Mouse (Mus musculus): ENCODE measurements around the gene Batf. TPM values are rescaled to one million over a fixed set of nuclear protein-coding genes. Genes with fewer than 3 reads are reported as not detected.

Gene Batf
- polyA plus RNA-seq, 2 experiments, result 3.6 to 3.7 TPM

DNA sequence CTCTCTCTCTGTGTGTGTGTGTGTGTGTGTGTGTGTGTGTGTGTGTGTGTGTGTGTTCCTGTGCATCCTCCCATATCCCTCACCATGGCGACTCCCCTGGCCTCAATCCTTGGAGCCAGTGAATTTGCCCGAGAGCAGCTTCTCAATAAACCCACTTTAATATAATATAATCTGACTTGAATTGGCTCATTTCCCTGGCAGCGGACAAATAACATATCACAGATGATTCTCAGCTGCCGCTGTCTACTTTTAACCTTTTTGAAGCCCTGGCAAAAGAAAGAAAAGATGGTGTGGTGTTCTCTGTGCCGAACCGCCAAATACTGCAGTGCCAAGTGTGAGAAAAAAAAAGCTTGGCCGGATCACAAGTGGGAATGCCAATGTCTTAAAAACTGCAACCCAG lies 41.7 kb downstream of the Batf start:
- H3K27ac ChIP-seq, result no peak overlapping the region
- 72% methylated on average over 7 of the region's 7 CpGs for WGBS (ENCODE audit: insufficient replicate concordance)
- 0 out of 4 replicates have a peak, but pooled peaks cover 0 to 1% of the 10 kb centered on the region in 2 experiments for H3K4me1 ChIP-seq (replicated peaks; ENCODE audit: control insufficient read depth in 2 of 2, insufficient read depth in 2 of 2, low read length in 1 of 2)
- H3K4me2 ChIP-seq (ENCODE audit: low read depth), result no peak overlapping the region
- no peaks in the 10 kb centered on the region for H3K27me3 ChIP-seq (ENCODE audit: control insufficient read depth, insufficient read depth, low read length)
- no peak overlapping the region for H3K9ac ChIP-seq (replicated peaks)
- DNase-seq (ENCODE audit: low read depth in 3 of 3, low spot score in 3 of 3) (no peak), ATAC-seq (ENCODE audit: insufficient read depth) (no peak)
- H3K9me3 ChIP-seq (ENCODE audit: control insufficient read depth, low read length), result no peaks in the 10 kb centered on the region
- no peaks in the 10 kb centered on the region for H3K36me3 ChIP-seq (replicated peaks; ENCODE audit: control insufficient read depth, insufficient read depth, low read depth)
- no peak overlapping the region for H3K4me3 ChIP-seq (ENCODE audit: insufficient read depth in 1 of 2, low read depth in 2 of 2, low read length in 2 of 2)
- TF ChIP-seq EP300 (IDR thresholded peaks at IDR 0.05; ENCODE audit: low read depth) (no peak), CTCF (IDR thresholded peaks at IDR 0.05; ENCODE audit: low read depth) (no peak)

DNA sequence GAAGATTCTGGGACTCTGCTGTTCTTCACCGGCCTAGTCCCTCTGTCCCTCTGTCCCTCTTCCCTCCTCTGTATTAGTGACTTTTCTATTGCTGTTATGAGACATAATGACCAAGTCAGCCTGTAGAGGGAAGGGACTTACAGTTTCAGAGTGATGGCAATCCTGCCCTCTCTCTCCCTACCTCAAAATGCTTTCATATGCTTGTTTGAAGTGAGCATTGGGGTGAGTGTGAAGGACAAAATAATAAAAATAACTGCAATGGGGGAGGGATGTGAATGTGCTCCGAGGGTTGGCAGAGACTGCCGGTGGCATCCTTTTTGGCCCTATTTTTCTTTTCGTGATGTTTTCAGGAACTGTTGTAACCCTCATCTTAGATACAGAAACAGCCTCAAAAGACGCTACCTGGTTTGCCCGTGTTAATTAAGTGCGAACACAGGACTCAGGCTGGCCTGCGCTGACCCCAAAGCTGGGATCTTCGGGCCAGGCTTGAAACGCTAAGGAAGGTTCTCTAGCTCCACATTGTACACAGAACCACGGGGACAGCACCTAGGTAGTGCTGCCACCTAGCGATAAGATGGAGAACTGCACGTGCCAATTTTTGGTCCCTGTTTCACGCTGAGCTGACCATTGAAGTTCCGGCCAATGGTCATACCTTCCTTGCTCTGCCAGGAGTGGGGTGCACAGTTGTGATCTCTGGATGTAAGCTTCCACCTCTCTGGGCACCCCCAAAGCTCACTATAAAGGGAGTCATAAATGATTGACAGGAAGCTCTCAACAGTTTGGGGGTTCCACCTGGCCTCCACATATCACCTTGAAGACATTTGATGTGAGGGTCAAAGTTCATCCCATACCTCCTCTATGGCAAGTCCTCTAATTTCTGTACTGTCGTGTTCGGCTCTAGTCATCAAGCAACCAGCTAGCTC lies 42.8 kb downstream of the Batf start:
- H3K4me1 ChIP-seq (replicated peaks; ENCODE audit: control insufficient read depth in 2 of 2, insufficient read depth in 2 of 2, low read length in 1 of 2), result 0 out of 4 replicates have a peak, but pooled peaks cover 0 to 1% of the 10 kb centered on the region in 2 experiments
- ATAC-seq (ENCODE audit: insufficient read depth), result no peak
- DNase-seq (ENCODE audit: low read depth in 3 of 3, low spot score in 3 of 3), result no peak
- peak; percentile 98 for TF ChIP-seq CTCF (IDR thresholded peaks at IDR 0.05; ENCODE audit: low read depth)
- no peak for TF ChIP-seq EP300 (IDR thresholded peaks at IDR 0.05; ENCODE audit: low read depth)
- H3K36me3 ChIP-seq (replicated peaks; ENCODE audit: control insufficient read depth, insufficient read depth, low read depth), result no peaks in the 10 kb centered on the region
- no peak overlapping the region for H3K4me2 ChIP-seq (ENCODE audit: low read depth)
- no peaks in the 10 kb centered on the region for H3K9me3 ChIP-seq (ENCODE audit: control insufficient read depth, low read length)
- H3K9ac ChIP-seq (replicated peaks), result no peak overlapping the region
- no peak overlapping the region for H3K27ac ChIP-seq
- H3K4me3 ChIP-seq (ENCODE audit: insufficient read depth in 1 of 2, low read depth in 2 of 2, low read length in 2 of 2), result no peak overlapping the region
- 25% methylated on average over 17 of the region's 17 CpGs for WGBS (ENCODE audit: insufficient replicate concordance)
- no peaks in the 10 kb centered on the region for H3K27me3 ChIP-seq (ENCODE audit: control insufficient read depth, insufficient read depth, low read length)

DNA sequence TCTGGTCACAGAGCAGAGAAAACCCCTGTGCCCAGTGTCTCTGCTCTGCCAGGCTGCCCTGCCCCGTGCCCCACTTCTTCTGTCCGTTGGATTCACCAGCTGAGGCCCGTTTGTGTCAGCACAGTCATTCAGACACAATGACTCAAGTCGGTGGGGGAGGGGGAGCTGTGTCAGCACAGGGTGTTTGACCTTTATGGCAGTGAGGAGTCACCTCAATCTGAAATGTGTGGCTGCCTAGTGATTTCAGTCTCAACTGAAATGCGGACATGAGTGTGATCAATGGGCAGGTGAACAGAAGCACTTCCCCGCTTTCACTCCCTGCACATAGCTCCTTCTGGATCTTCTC lies 43.4 kb downstream of the Batf start:
- H3K27ac ChIP-seq, result no peak overlapping the region

DNA sequence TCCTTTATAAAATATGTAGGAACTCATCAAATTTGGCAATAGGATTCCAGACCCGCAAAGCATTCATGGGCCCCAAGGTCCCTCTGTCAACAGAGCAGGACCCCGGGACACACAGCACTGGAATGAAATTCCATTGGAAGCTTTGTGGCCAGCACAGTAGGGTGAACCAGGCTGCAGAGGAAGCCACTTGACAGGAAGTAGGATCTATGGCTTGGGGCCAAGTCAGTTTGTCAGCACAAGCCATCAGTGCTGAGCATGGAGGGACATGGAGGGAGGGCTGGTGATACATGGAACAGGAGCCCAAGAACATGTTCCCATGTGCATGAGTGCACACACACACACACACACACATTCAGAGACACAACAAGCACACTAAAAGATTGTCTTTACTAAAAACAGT lies 49.7 kb downstream of the Batf start:
- DNase-seq (ENCODE audit: low read depth in 3 of 3, low spot score in 3 of 3) (no peak), ATAC-seq (ENCODE audit: insufficient read depth) (no peak)
- Histone ChIP-seq H3K4me3 (ENCODE audit: insufficient read depth in 1 of 2, low read depth in 2 of 2, low read length in 2 of 2) (no peak overlapping the region), H3K4me2 (ENCODE audit: low read depth) (no peak overlapping the region), H3K27me3 (ENCODE audit: control insufficient read depth, insufficient read depth, low read length) (no peaks in the 10 kb centered on the region), H3K9me3 (ENCODE audit: control insufficient read depth, low read length) (no peaks in the 10 kb centered on the region), H3K4me1 (replicated peaks; ENCODE audit: control insufficient read depth in 2 of 2, insufficient read depth in 2 of 2, low read length in 1 of 2) (no peaks in the 10 kb centered on the region), H3K36me3 (replicated peaks; ENCODE audit: control insufficient read depth, insufficient read depth, low read depth) (no peaks in the 10 kb centered on the region), H3K9ac (replicated peaks) (no peak overlapping the region), H3K27ac (no peak overlapping the region)
- TF ChIP-seq EP300 (IDR thresholded peaks at IDR 0.05; ENCODE audit: low read depth), result no peak
- WGBS (ENCODE audit: insufficient replicate concordance), result 43% methylated on average over 2 of the region's 2 CpGs

More for the DNA sequence above, 43.4 kb downstream of the Batf start:
- H3K36me3 ChIP-seq (replicated peaks; ENCODE audit: control insufficient read depth, insufficient read depth, low read depth), result no peaks in the 10 kb centered on the region
- H3K4me2 ChIP-seq (ENCODE audit: low read depth), result no peak overlapping the region
- ATAC-seq (ENCODE audit: insufficient read depth) (no peak), DNase-seq (ENCODE audit: low read depth in 3 of 3, low spot score in 3 of 3) (no peak)
- TF ChIP-seq CTCF (IDR thresholded peaks at IDR 0.05; ENCODE audit: low read depth) (no peak), EP300 (IDR thresholded peaks at IDR 0.05; ENCODE audit: low read depth) (no peak)
- 0 out of 4 replicates have a peak, but pooled peaks cover 0 to 1% of the 10 kb centered on the region in 2 experiments for H3K4me1 ChIP-seq (replicated peaks; ENCODE audit: control insufficient read depth in 2 of 2, insufficient read depth in 2 of 2, low read length in 1 of 2)
- no peaks in the 10 kb centered on the region for H3K9me3 ChIP-seq (ENCODE audit: control insufficient read depth, low read length)
- 56% methylated on average over 6 of the region's 6 CpGs for WGBS (ENCODE audit: insufficient replicate concordance)
- no peak overlapping the region for H3K4me3 ChIP-seq (ENCODE audit: insufficient read depth in 1 of 2, low read depth in 2 of 2, low read length in 2 of 2)
- no peak overlapping the region for H3K9ac ChIP-seq (replicated peaks)
- no peaks in the 10 kb centered on the region for H3K27me3 ChIP-seq (ENCODE audit: control insufficient read depth, insufficient read depth, low read length)

DNA sequence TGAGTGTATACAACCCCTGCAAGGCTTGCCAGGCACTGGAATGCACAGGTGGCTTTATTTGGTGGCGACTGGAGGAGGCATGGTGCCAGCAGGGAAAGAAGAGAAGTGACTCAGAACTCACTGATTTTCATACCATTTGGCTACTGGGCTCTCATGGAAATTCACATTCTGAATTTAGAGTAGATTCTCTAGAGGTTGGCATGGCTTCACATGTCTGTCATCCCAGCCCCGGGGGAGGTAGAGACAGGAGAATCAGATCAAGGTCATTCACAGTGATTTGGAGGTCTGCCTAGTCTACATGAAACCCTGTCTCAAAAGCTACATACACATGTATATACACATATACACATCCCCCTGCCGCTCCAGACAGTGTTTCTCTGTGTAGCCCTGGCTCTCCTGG lies 50.5 kb downstream of the Batf start:
- 58% methylated on average over 3 of the region's 3 CpGs for WGBS (ENCODE audit: insufficient replicate concordance)
- DNase-seq (ENCODE audit: low read depth in 3 of 3, low spot score in 3 of 3), result no peak
- TF ChIP-seq EP300 (IDR thresholded peaks at IDR 0.05; ENCODE audit: low read depth), result no peak
- no peak for TF ChIP-seq CTCF (IDR thresholded peaks at IDR 0.05; ENCODE audit: low read depth)
- no peaks in the 10 kb centered on the region for H3K9me3 ChIP-seq (ENCODE audit: control insufficient read depth, low read length)
- no peak for ATAC-seq (ENCODE audit: insufficient read depth)
- no peak overlapping the region for H3K4me2 ChIP-seq (ENCODE audit: low read depth)
- no peak overlapping the region for H3K4me3 ChIP-seq (ENCODE audit: insufficient read depth in 1 of 2, low read depth in 2 of 2, low read length in 2 of 2)
- no peaks in the 10 kb centered on the region for H3K36me3 ChIP-seq (replicated peaks; ENCODE audit: control insufficient read depth, insufficient read depth, low read depth)
- no peak overlapping the region for H3K27ac ChIP-seq
- no peak overlapping the region for H3K9ac ChIP-seq (replicated peaks)
- no peaks in the 10 kb centered on the region for H3K4me1 ChIP-seq (replicated peaks; ENCODE audit: control insufficient read depth in 2 of 2, insufficient read depth in 2 of 2, low read length in 1 of 2)
- H3K27me3 ChIP-seq (ENCODE audit: control insufficient read depth, insufficient read depth, low read length), result no peaks in the 10 kb centered on the region

All from liver, embryonic 14.5 days (tissue).